Mouse (Mus musculus) testis, adult 2 months (tissue): ENCODE measurements around the gene Dnah14.

ENCODE experiments used
- CTCF ChIP-seq: fragments of 200-500 bp; IDR thresholded peaks from 2 replicates; pipeline ENCODE4 v1.5.1; 2012; ENCODE audit warnings: low read depth, mild to moderate bottlenecking, inconsistent platforms, low read length, moderate library complexity; ENCODE audit not compliant: control insufficient read depth, insufficient read depth, insufficient replicate concordance
- POLR2A ChIP-seq: fragments of 200-500 bp; IDR thresholded peaks from 2 replicates; pipeline ENCODE4 v1.6.1; 2012; ENCODE audit warnings: low read depth, mild to moderate bottlenecking, inconsistent platforms, low read length, moderate library complexity; ENCODE audit not compliant: control insufficient read depth

DNA sequence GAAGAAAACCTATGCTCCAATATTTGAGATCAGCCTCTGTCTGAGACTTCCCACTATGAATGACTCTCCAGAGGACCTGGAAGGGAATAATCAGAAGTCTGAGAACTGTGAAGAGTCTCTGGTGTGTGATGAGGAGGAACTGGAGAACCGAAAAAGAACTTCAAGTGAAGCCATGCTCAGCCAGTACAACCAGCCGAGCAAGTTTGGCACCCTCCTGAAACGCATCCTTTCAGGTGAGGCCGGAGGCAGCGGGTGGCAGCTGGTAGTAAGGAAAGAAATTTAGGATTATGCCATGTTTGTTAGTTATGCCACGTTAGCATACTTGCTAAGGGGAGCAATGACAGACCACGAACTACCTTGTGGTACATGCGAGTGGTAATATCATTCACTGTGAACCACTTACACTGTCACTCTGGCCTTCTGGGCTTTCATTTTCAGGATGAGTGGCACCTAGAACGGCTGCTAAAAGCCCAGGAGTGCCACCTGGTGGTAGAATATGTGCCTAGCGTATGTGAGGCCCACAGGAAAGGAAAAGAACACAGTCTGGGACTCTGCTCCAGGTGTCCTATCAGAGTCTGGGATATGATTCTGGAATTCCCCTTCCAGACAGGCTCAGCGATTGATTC is 39.6 kb downstream of the Dnah14 start:
- TF ChIP-seq CTCF (no peak; the same call in 1 of the 2 replicates), POLR2A (no peak)
